In the genomic region with DNA sequence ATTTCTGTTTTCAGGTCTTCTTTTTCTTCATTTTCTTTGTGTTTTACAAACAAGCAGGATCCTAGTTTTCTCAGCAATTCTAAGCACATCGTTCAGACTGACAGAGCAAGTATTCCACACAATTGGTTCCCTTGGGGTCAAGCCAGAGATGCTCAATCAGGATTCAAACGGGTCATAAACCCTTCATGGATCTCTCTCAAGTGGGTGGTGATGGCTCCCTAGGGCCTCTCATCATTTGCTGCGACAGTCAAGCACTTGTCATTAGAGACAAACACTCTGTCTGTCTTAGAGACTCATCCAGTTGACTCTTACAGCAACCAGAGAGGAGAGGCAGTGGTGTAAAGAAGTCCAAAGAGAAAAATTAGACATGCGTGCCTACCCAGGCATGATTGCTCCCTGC, we compare ENCODE assay signal across 24 mouse cellular contexts.
A peak's percentile ranks its signal among the peaks of the same experiment; 100 is the strongest.
DNase-seq lines count a peak whose midpoint lies in the region; ATAC-seq and TF ChIP-seq lines count a peak whose summit lies in the region.
"Had no signal": no experiment of that assay in that cellular context is flagged by ENCODE, and none has a peak within 500 bp of the region (broad histone marks: within the 10 kb centered on the region; RNA-seq: fewer than 3 reads in every experiment).

No protein-coding gene starts in this region.

- no peaks in the 10 kb centered on the region for H3K36me3 ChIP-seq in kidney, embryonic 16.5 days (ENCODE audit: insufficient read depth, low read length)
- no peaks in the 10 kb centered on the region for H3K36me3 ChIP-seq in midbrain, postnatal 0 days (ENCODE audit: insufficient read depth, low read length)
- no peaks in the 10 kb centered on the region for H3K36me3 ChIP-seq in midbrain, embryonic 10.5 days
- H3K36me3 ChIP-seq in neural tube, embryonic 14.5 days (ENCODE audit: control insufficient read depth, insufficient read depth, low read length), result no peaks in the 10 kb centered on the region
- H3K36me3 ChIP-seq: forebrain, embryonic 10.5 days; heart, embryonic 12.5 days; hindbrain, embryonic 15.5 days; limb, embryonic 12.5 days; midbrain, embryonic 12.5 days had no signal

- no peaks in the 10 kb centered on the region for H3K4me1 ChIP-seq in kidney, embryonic 16.5 days (ENCODE audit: insufficient read depth, low read length)
- H3K4me1 ChIP-seq in midbrain, postnatal 0 days (ENCODE audit: insufficient read depth, low read length), result no peaks in the 10 kb centered on the region
- H3K4me1 ChIP-seq in midbrain, embryonic 10.5 days, result no peaks in the 10 kb centered on the region
- 0 out of 2 replicates have a peak, but pooled peaks cover 6% of the 10 kb centered on the region for H3K4me1 ChIP-seq in neural tube, embryonic 14.5 days (ENCODE audit: control insufficient read depth, insufficient read depth, low read length)
- H3K4me1 ChIP-seq: hindbrain, embryonic 15.5 days; limb, embryonic 12.5 days; midbrain, embryonic 12.5 days had no signal

- DNase-seq in kidney, adult 9 months, result no peak
- peak; percentile 28 for DNase-seq in midbrain, postnatal 0 days (ENCODE audit: low spot score)
- DNase-seq in midbrain, embryonic 10.5 days (ENCODE audit: low spot score), result no peak
- DNase-seq in embryo, embryonic 11.5 days (ENCODE audit: low read depth, low spot score), result peak; percentile 14
- no peak for DNase-seq in cerebellum, adult 8-10 months
- DNase-seq in layer of hippocampus, adult 11-12 months (ENCODE audit: low spot score), result no peak
- DNase-seq: adrenal gland, adult 2 months; cerebellum, adult 18-20 months; cerebellum, postnatal 25 days; gastrocnemius, postnatal 14 days; heart, postnatal 10 days; liver, postnatal 0 days; lung, postnatal 10 days; thymus, postnatal 14 days had no signal

- peak; percentile 90 for ATAC-seq in kidney, embryonic 16.5 days (ENCODE audit: low FRiP score, low TSS enrichment)
- no peak for ATAC-seq in midbrain, postnatal 0 days (ENCODE audit: low FRiP score)
- ATAC-seq in neural tube, embryonic 14.5 days (ENCODE audit: low read depth), result peak; percentile 94
- ATAC-seq: forebrain, embryonic 16.5 days; intestine, embryonic 16.5 days; liver, postnatal 0 days had no signal

- no peaks in the 10 kb centered on the region for H3K27me3 ChIP-seq in kidney, embryonic 16.5 days (ENCODE audit: insufficient read depth, low read length)
- no peaks in the 10 kb centered on the region for H3K27me3 ChIP-seq in midbrain, postnatal 0 days (ENCODE audit: insufficient read depth, low read length)
- H3K27me3 ChIP-seq in midbrain, embryonic 10.5 days (ENCODE audit: low read depth, poor library complexity, severe bottlenecking), result no peaks in the 10 kb centered on the region
- no peaks in the 10 kb centered on the region for H3K27me3 ChIP-seq in neural tube, embryonic 14.5 days (ENCODE audit: control insufficient read depth, insufficient read depth, low read length)
- H3K27me3 ChIP-seq: heart, embryonic 12.5 days; hindbrain, embryonic 15.5 days; limb, embryonic 12.5 days; midbrain, embryonic 12.5 days had no signal

- WGBS in kidney, embryonic 16.5 days, result 16% methylated on average over 4 of the region's 4 CpGs
- WGBS in midbrain, postnatal 0 days, result 61% methylated on average over 4 of the region's 4 CpGs
- WGBS in midbrain, embryonic 10.5 days, result 74% methylated on average over 4 of the region's 4 CpGs
- 6% methylated on average over 4 of the region's 4 CpGs for WGBS in neural tube, embryonic 14.5 days

- H3K9me3 ChIP-seq in kidney, embryonic 16.5 days (ENCODE audit: low read length), result no peaks in the 10 kb centered on the region
- no peaks in the 10 kb centered on the region for H3K9me3 ChIP-seq in midbrain, postnatal 0 days (ENCODE audit: low read length)
- H3K9me3 ChIP-seq in midbrain, embryonic 10.5 days (replicated peaks), result no peaks in the 10 kb centered on the region
- no peaks in the 10 kb centered on the region for H3K9me3 ChIP-seq in neural tube, embryonic 14.5 days (ENCODE audit: control insufficient read depth, low read length)
- H3K9me3 ChIP-seq: forebrain, embryonic 10.5 days; heart, embryonic 12.5 days; hindbrain, embryonic 15.5 days; limb, embryonic 12.5 days; midbrain, embryonic 12.5 days had no signal

- TF ChIP-seq CTCF in midbrain, postnatal 0 days (IDR thresholded peaks at IDR 0.05), result no peak

- H3K4me3 ChIP-seq in kidney, embryonic 16.5 days (ENCODE audit: low read length), result no peak overlapping the region
- H3K4me3 ChIP-seq in midbrain, postnatal 0 days (ENCODE audit: low read depth, low read length), result no peak overlapping the region
- H3K4me3 ChIP-seq in midbrain, embryonic 10.5 days, result no peak overlapping the region
- H3K4me3 ChIP-seq in neural tube, embryonic 14.5 days (ENCODE audit: low read depth, low read length), result no peak overlapping the region
- H3K4me3 ChIP-seq: forebrain, embryonic 10.5 days; heart, embryonic 12.5 days; hindbrain, embryonic 15.5 days; limb, embryonic 12.5 days; midbrain, embryonic 12.5 days had no signal

- no peak overlapping the region for H3K27ac ChIP-seq in kidney, embryonic 16.5 days (ENCODE audit: low read length)
- no peak overlapping the region for H3K27ac ChIP-seq in midbrain, postnatal 0 days (ENCODE audit: low read depth, low read length)
- H3K27ac ChIP-seq in midbrain, embryonic 10.5 days (replicated peaks), result no peak overlapping the region
- H3K27ac ChIP-seq in neural tube, embryonic 14.5 days (ENCODE audit: low read depth, low read length), result no peak overlapping the region
- H3K27ac ChIP-seq: forebrain, embryonic 10.5 days; hindbrain, embryonic 15.5 days; limb, embryonic 12.5 days; midbrain, embryonic 12.5 days had no signal

- H3K9ac ChIP-seq in kidney, embryonic 16.5 days (replicated peaks; ENCODE audit: low read length), result no peak overlapping the region
- H3K9ac ChIP-seq in midbrain, postnatal 0 days (replicated peaks; ENCODE audit: low read length, poor library complexity, severe bottlenecking), result no peak overlapping the region
- no peak overlapping the region for H3K9ac ChIP-seq in neural tube, embryonic 14.5 days (replicated peaks; ENCODE audit: low read depth, low read length)
- H3K9ac ChIP-seq: heart, embryonic 12.5 days; hindbrain, embryonic 15.5 days; limb, embryonic 12.5 days; liver, postnatal 0 days; midbrain, embryonic 12.5 days had no signal

- H3K4me2 ChIP-seq in kidney, embryonic 16.5 days (replicated peaks; ENCODE audit: low read depth, low read length), result no peak overlapping the region
- no peak overlapping the region for H3K4me2 ChIP-seq in midbrain, postnatal 0 days (ENCODE audit: low read depth, low read length, poor library complexity, severe bottlenecking)
- H3K4me2 ChIP-seq in neural tube, embryonic 14.5 days (ENCODE audit: low read depth, low read length), result no peak overlapping the region; the same call in 1 of the 2 replicates
- H3K4me2 ChIP-seq: heart, embryonic 12.5 days; hindbrain, embryonic 15.5 days; limb, embryonic 12.5 days; liver, embryonic 11.5 days; midbrain, embryonic 12.5 days had no signal

Comparison
In these comparisons a context has a peak if more than half of its experiments do, and no peak if none do; other contexts are left out.
1. DNase-seq: peak in midbrain, postnatal 0 days (single experiment) and embryo, embryonic 11.5 days (single experiment); none in kidney, adult 9 months (single experiment), midbrain, embryonic 10.5 days (single experiment), cerebellum, adult 8-10 months (single experiment) and layer of hippocampus, adult 11-12 months (single experiment).